Mouse (Mus musculus) C2C12 (cell line): ENCODE results near the gene Tctex1d4. TPM values are rescaled to one million over a fixed set of nuclear protein-coding genes. Genes with fewer than 3 reads are reported as not detected.

Experiments
- H3K27me3 ChIP-seq: one replicate; pipeline ENCODE4 v1.6.1; 2011; ENCODE audit not compliant: control insufficient read depth, insufficient read depth, insufficient read length
- H3K36me3 ChIP-seq: one replicate; pipeline ENCODE4 v1.6.1; 2011; ENCODE audit not compliant: control insufficient read depth, insufficient read depth
- H3K4me3 ChIP-seq: one replicate; pipeline ENCODE4 v1.5.1; 2011; ENCODE audit warnings: mild to moderate bottlenecking, control low read depth; ENCODE audit not compliant: poor library complexity, insufficient read depth, severe bottlenecking
- H3K79me2 ChIP-seq: one replicate; pipeline ENCODE4 v1.6.1; 2011; ENCODE audit not compliant: control insufficient read depth, insufficient read depth
- H3K79me3 ChIP-seq: one replicate; pipeline ENCODE4 v1.6.1; 2011; ENCODE audit warnings: low read depth, control low read depth
- H3ac ChIP-seq: one replicate; pipeline ENCODE3; 2011; ENCODE audit warnings: low read depth; ENCODE audit not compliant: control insufficient read depth, insufficient read length
- CEBPB ChIP-seq: IDR thresholded peaks from one replicate; pipeline ENCODE4 v1.6.1; 2011; ENCODE audit warnings: low read depth, mild to moderate bottlenecking, control low read depth, moderate library complexity
- FOSL1 ChIP-seq: IDR thresholded peaks from one replicate; pipeline ENCODE4 v1.8.0; 2011; ENCODE audit warnings: mild to moderate bottlenecking, low read length; ENCODE audit not compliant: poor library complexity, insufficient read depth, severe bottlenecking
- MYOD1 ChIP-seq: IDR thresholded peaks from one replicate; pipeline ENCODE4 v1.6.1; 2011; ENCODE audit warnings: low read depth; ENCODE audit not compliant: control insufficient read depth, insufficient read length
- MYOG ChIP-seq: IDR thresholded peaks from one replicate; pipeline ENCODE4 v1.6.1; 2011; ENCODE audit not compliant: control insufficient read depth, insufficient read length; ENCODE audit errors: extremely low read depth
- USF1 ChIP-seq: IDR thresholded peaks from one replicate; pipeline ENCODE4 v1.6.1; 2011; ENCODE audit warnings: low read depth, mild to moderate bottlenecking, control low read depth, moderate library complexity
- microRNA-seq: library from miRNA; unstranded; fragments of <30 nt; microRNA quantifications from one replicate; pipeline ENCODE4, GENCODE M21; 2019; ENCODE audit warnings: borderline microRNAs expressed
- polyA plus RNA-seq: library from polyadenylated mRNA; unstranded; fragments of >200 nt; fragmentation: generic; extraction: Trizol; gene quantifications from one replicate; pipeline ENCODE4 v1.2.1, GENCODE M21; 2012; ENCODE audit warnings: missing spikeins

The Tctex1d4 gene
- polyA plus RNA-seq, 1 experiment, result 0.12 TPM

DNA sequence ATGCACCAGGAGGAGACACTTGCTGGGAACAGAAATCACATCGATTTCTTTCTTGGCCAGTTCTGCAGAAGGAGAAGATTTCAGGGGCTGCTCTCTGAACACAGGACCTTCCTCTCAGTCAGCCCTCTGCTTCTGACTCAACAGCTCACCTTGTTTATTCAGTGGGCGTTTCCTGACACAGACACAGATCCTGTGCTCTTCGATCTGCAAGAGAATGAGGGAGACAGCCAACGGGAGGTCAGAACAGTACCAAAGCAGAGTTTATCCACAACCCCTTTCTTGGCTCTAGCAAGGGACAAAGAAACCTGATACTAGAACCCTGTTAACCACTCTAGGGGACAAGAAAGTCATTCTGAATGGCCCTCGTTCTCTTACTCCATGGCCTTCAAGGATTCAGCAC, 43.3 kb downstream of the Tctex1d4 start:
- peaks cover 97% of the 10 kb centered on the region for H3K36me3 ChIP-seq
- TF ChIP-seq FOSL1, result no peak
- no peak for TF ChIP-seq MYOD1
- no peak for TF ChIP-seq MYOG
- TF ChIP-seq USF1, result no peak
- no peak for TF ChIP-seq CEBPB

More for the DNA sequence above, 43.3 kb downstream of the Tctex1d4 start:
- no peaks in the 10 kb centered on the region for H3K79me2 ChIP-seq
- no peaks in the 10 kb centered on the region for H3K79me3 ChIP-seq
- H3K27me3 ChIP-seq, result no peaks in the 10 kb centered on the region
- no peak overlapping the region for H3K4me3 ChIP-seq
- no peak overlapping the region for H3ac ChIP-seq

Small RNA genes lying within 50 kb of the gene (microRNA-seq; reads per million reads assigned to microRNA genes)
- not detected for gene Gm22398

Other genes starting within 250 kb of the Tctex1d4 start
- gene Zswim5, start 249.4 kb upstream of the Tctex1d4 start, polyA plus RNA-seq, result 0.01 TPM
- gene Urod, start 132.4 kb upstream of the Tctex1d4 start, polyA plus RNA-seq, result 50.7 TPM
- 13.3 TPM for gene Hectd3, start 131.5 kb upstream of the Tctex1d4 start, polyA plus RNA-seq
- 41.6 TPM for gene Eif2b3, start 107.4 kb upstream of the Tctex1d4 start, polyA plus RNA-seq
- gene Ptch2, start 30.7 kb upstream of the Tctex1d4 start, polyA plus RNA-seq, result 0.20 TPM
- 23.7 TPM for gene Btbd19, start 1.1 kb upstream of the Tctex1d4 start, polyA plus RNA-seq
- 15.2 TPM for gene Plk3, start 7.2 kb downstream of the Tctex1d4 start, polyA plus RNA-seq
- gene Rps8, start 29.4 kb downstream of the Tctex1d4 start, polyA plus RNA-seq, result 3,482 TPM
- gene Kif2c, start 55.8 kb downstream of the Tctex1d4 start, polyA plus RNA-seq, result 49.2 TPM
- gene Tmem53, start 125.2 kb downstream of the Tctex1d4 start, polyA plus RNA-seq, result 3.2 TPM
- not detected for gene Armh1, start 125.3 kb downstream of the Tctex1d4 start, polyA plus RNA-seq